Mouse (Mus musculus) heart, embryonic 12.5 days (tissue): ENCODE results near the gene Dab1. TPM values are rescaled to one million over a fixed set of nuclear protein-coding genes. Genes with fewer than 3 reads are reported as not detected.

Source experiments
- ATAC-seq: fragments of 200-750 bp; cut with Nextera tagmentation; 2 replicates; pipeline ENCODE4 v1.8.0; 2017; ENCODE audit warnings: moderate TSS enrichment, moderate library complexity; ENCODE audit not compliant: insufficient number of reproducible peaks, low FRiP score
- H3K27ac ChIP-seq: fragments of 300-500 bp; sonication (generic); 2 replicates; pipeline ENCODE4 v1.5.1; 2016; ENCODE audit warnings: mild to moderate bottlenecking, moderate library complexity; ENCODE audit not compliant: poor library complexity, severe bottlenecking
- H3K27me3 ChIP-seq: fragments of 300-500 bp; sonication (generic); replicated peaks from 2 replicates; pipeline ENCODE4 v1.6.1; 2016; ENCODE audit warnings: mild to moderate bottlenecking, moderate library complexity
- H3K36me3 ChIP-seq: fragments of 300-500 bp; sonication (generic); 2 replicates; pipeline ENCODE4 v1.6.1; 2016; ENCODE audit warnings: mild to moderate bottlenecking, moderate library complexity
- H3K4me1 ChIP-seq: fragments of 300-500 bp; sonication (generic); replicated peaks from 2 replicates; pipeline ENCODE4 v1.6.1; 2016; ENCODE audit warnings: mild to moderate bottlenecking
- H3K4me2 ChIP-seq: fragments of 300-500 bp; sonication (generic); 2 replicates; pipeline ENCODE4 v1.6.1; 2016; ENCODE audit warnings: mild to moderate bottlenecking, moderate library complexity
- H3K4me3 ChIP-seq: fragments of 300-500 bp; sonication (generic); 2 replicates; pipeline ENCODE4 v1.5.1; 2016; ENCODE audit warnings: mild to moderate bottlenecking
- H3K9ac ChIP-seq: fragments of 300-500 bp; sonication (generic); 2 replicates; pipeline ENCODE4 v1.6.1; 2016; ENCODE audit warnings: mild to moderate bottlenecking, moderate library complexity
- H3K9me3 ChIP-seq: fragments of 300-500 bp; sonication (generic); replicated peaks from 2 replicates; pipeline ENCODE4 v1.6.1; 2016; ENCODE audit warnings: mild to moderate bottlenecking, moderate library complexity
- WGBS: fragments of 180-500 bp; shearing (Covaris S2); methylation state at CpG from one replicate; pipeline ENCODE4 v1.1.7; 2016; 5-methylcytosine and 5-hydroxymethylcytosine counted together
- polyA plus RNA-seq: library from polyadenylated mRNA; unstranded; fragments of >200 nt; fragmentation: Nextera tagmentation; extraction: Ambion mirVana; gene quantifications from 2 replicates; pipeline ENCODE4 v1.2.1, GENCODE M21; 2016

The Dab1 gene
- polyA plus RNA-seq, 1 experiment from 2014 or later = 1.0 TPM

DNA sequence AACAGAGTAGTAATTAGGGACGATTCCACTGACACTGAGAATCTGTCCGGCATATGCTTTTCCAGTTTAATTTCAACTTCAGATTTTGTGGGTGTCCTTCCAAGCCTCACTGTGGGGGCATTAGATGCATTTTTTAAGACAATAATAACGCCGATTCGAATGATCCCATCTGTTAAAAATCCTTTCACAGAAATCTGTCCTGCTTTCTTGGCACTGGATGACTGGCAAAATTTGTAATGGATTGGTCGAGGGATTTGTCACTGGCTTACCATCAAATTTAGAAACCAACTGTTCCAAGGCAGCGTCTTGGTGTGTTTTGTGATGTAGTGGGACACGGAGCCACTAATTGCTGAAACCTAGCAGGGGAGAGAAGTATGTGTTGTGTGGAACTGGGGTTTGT, 638.6 kb downstream of the Dab1 start:
- Histone ChIP-seq H3K27me3 (no peaks in the 10 kb centered on the region), H3K4me2 (no peak overlapping the region), H3K4me3 (no peak overlapping the region), H3K27ac (no peak overlapping the region), H3K9ac (no peak overlapping the region), H3K36me3 (no peaks in the 10 kb centered on the region), H3K9me3 (no peaks in the 10 kb centered on the region), H3K4me1 (no peaks in the 10 kb centered on the region)
- ATAC-seq = no peak
- 85% methylated on average over 8 of the region's 8 CpGs for WGBS

GRCm38 (mm10) chr4:104269422-104270172, 650.4 kb downstream of the Dab1 start:
- no peak overlapping the region for H3K4me2 ChIP-seq
- no peaks in the 10 kb centered on the region for H3K4me1 ChIP-seq
- H3K36me3 ChIP-seq = no peaks in the 10 kb centered on the region
- no peaks in the 10 kb centered on the region for H3K9me3 ChIP-seq
- ATAC-seq = no peak
- no peak overlapping the region for H3K27ac ChIP-seq
- H3K4me3 ChIP-seq = no peak overlapping the region
- 76% methylated on average over 6 of the region's 6 CpGs for WGBS
- H3K9ac ChIP-seq = no peak overlapping the region
- no peaks in the 10 kb centered on the region for H3K27me3 ChIP-seq

GRCm38 (mm10) chr4:104270173-104270557, 651.0 kb downstream of the Dab1 start:
- no peak overlapping the region for H3K9ac ChIP-seq
- no peaks in the 10 kb centered on the region for H3K9me3 ChIP-seq
- H3K4me1 ChIP-seq = no peaks in the 10 kb centered on the region
- H3K27ac ChIP-seq = no peak overlapping the region
- H3K4me2 ChIP-seq = no peak overlapping the region
- 76% methylated on average over 5 of the region's 5 CpGs for WGBS
- no peaks in the 10 kb centered on the region for H3K27me3 ChIP-seq
- no peak overlapping the region for H3K4me3 ChIP-seq
- no peak for ATAC-seq
- no peaks in the 10 kb centered on the region for H3K36me3 ChIP-seq

DNA sequence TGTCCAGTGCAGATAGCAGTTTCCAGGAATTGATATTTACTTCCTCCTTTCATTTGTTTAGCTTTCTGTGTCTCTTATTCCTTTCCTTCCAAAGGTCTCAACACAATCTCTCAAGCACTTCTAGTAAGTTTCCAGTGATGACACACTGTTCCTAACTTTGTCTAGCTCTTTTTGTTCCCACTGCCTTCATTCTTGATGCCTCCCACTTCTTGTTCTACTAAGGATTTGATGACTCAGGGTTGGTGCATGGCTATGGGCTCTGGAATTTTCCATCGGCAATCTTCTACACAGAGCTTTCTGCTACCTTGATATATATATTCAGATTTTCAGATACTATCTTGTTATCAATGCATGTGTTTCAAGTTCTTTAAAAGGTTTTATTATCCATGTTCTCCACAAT, 656.1 kb downstream of the Dab1 start:
- Histone ChIP-seq H3K27me3 (no peaks in the 10 kb centered on the region), H3K4me3 (no peak overlapping the region), H3K9ac (no peak overlapping the region), H3K9me3 (no peaks in the 10 kb centered on the region), H3K27ac (no peak overlapping the region), H3K4me2 (no peak overlapping the region), H3K36me3 (no peaks in the 10 kb centered on the region), H3K4me1 (no peaks in the 10 kb centered on the region)
- ATAC-seq = no peak
- WGBS = 83% methylated on average over 1 of the region's 1 CpGs

DNA sequence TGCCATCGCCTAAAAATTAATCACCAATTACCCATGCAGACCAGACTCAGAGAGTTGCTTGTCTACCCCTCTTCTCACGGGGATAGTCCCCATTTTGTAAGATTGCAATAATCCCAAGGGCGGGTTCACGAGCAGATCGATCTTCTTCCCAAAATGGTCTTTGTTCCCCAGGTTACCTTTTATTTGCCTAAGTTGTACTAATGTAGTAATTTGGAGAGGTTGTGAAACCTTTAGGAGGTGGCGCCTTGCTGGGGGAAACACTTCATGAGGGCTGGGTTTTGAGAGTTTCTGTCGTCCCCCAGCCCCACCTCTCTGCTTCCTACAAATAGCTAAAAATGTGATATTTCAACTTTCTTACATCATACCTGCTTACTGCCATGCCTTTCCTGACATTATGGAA, 657.8 kb downstream of the Dab1 start:
- Histone ChIP-seq H3K4me3 (no peak overlapping the region), H3K4me2 (no peak overlapping the region), H3K9me3 (no peaks in the 10 kb centered on the region), H3K4me1 (no peaks in the 10 kb centered on the region), H3K27ac (no peak overlapping the region), H3K27me3 (no peaks in the 10 kb centered on the region), H3K36me3 (no peaks in the 10 kb centered on the region), H3K9ac (no peak overlapping the region)
- 78% methylated on average over 7 of the region's 7 CpGs for WGBS
- ATAC-seq = no peak

- Histone ChIP-seq H3K4me3 (no peak overlapping the region), H3K9me3 (no peaks in the 10 kb centered on the region), H3K27me3 (no peaks in the 10 kb centered on the region; the same call in 1 of the 2 replicates), H3K9ac (no peak overlapping the region), H3K4me1 (no peaks in the 10 kb centered on the region), H3K4me2 (no peak overlapping the region), H3K27ac (no peak overlapping the region), H3K36me3 (no peaks in the 10 kb centered on the region)
- WGBS = 48% methylated on average over 3 of the region's 3 CpGs
- ATAC-seq = no peak
Measured at GRCm38 (mm10) chr4:104281518-104281917, 662.4 kb downstream of the Dab1 start.

GRCm38 (mm10) chr4:104283906-104284305, 664.7 kb downstream of the Dab1 start:
- H3K4me3 ChIP-seq = no peak overlapping the region
- no peak overlapping the region for H3K27ac ChIP-seq
- no peaks in the 10 kb centered on the region for H3K36me3 ChIP-seq
- 84% methylated on average over 6 of the region's 6 CpGs for WGBS
- H3K9ac ChIP-seq = no peak overlapping the region
- no peaks in the 10 kb centered on the region; the same call in 1 of the 2 replicates for H3K27me3 ChIP-seq
- no peaks in the 10 kb centered on the region for H3K9me3 ChIP-seq
- no peak for ATAC-seq
- no peaks in the 10 kb centered on the region for H3K4me1 ChIP-seq
- H3K4me2 ChIP-seq = no peak overlapping the region

DNA sequence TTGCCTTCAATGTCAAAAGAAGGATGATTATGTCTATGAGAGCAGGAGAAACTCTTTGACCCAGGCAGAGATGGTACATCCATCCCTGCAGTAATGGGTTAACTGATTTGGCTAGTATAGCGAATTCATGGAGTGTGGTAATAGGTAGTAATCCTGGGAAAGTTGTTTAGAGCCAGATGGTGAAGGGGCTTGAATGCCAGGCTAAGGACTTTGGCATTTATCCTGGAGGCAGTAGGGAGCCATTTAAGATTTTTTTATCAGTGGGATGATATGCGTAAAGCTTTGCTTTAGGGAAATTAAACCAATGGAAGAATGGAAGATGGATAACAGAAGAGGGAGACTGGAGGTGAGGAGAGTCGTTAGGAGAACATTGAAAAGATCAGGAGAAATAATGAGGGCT, 669.2 kb downstream of the Dab1 start:
- Histone ChIP-seq H3K27ac (no peak overlapping the region), H3K4me2 (no peak overlapping the region), H3K4me3 (no peak overlapping the region), H3K9ac (no peak overlapping the region), H3K4me1 (no peaks in the 10 kb centered on the region), H3K36me3 (no peaks in the 10 kb centered on the region), H3K27me3 (no peaks in the 10 kb centered on the region; the same call in 1 of the 2 replicates), H3K9me3 (no peaks in the 10 kb centered on the region)
- no peak for ATAC-seq
- WGBS = 71% methylated on average over 3 of the region's 3 CpGs

- no peak overlapping the region for H3K4me2 ChIP-seq
- H3K4me1 ChIP-seq = no peaks in the 10 kb centered on the region
- 0 out of 2 replicates have a peak, but pooled peaks cover 4% of the 10 kb centered on the region for H3K27me3 ChIP-seq
- H3K9me3 ChIP-seq = no peaks in the 10 kb centered on the region
- H3K9ac ChIP-seq = no peak overlapping the region
- no peaks in the 10 kb centered on the region for H3K36me3 ChIP-seq
- no peak overlapping the region for H3K27ac ChIP-seq
- WGBS = 73% methylated on average over 3 of the region's 3 CpGs
- H3K4me3 ChIP-seq = no peak overlapping the region
- no peak for ATAC-seq
Measured at GRCm38 (mm10) chr4:104301764-104302163, 682.6 kb downstream of the Dab1 start.

- Histone ChIP-seq H3K36me3 (no peaks in the 10 kb centered on the region), H3K4me3 (no peak overlapping the region), H3K4me2 (no peak overlapping the region), H3K9ac (no peak overlapping the region), H3K27ac (no peak overlapping the region), H3K9me3 (no peaks in the 10 kb centered on the region), H3K4me1 (no peaks in the 10 kb centered on the region), H3K27me3 (0 out of 2 replicates have a peak, but pooled peaks cover 4% of the 10 kb centered on the region)
- 73% methylated on average over 10 of the region's 10 CpGs for WGBS
- ATAC-seq = no peak
Measured at GRCm38 (mm10) chr4:104302996-104303652, 684.0 kb downstream of the Dab1 start.

DNA sequence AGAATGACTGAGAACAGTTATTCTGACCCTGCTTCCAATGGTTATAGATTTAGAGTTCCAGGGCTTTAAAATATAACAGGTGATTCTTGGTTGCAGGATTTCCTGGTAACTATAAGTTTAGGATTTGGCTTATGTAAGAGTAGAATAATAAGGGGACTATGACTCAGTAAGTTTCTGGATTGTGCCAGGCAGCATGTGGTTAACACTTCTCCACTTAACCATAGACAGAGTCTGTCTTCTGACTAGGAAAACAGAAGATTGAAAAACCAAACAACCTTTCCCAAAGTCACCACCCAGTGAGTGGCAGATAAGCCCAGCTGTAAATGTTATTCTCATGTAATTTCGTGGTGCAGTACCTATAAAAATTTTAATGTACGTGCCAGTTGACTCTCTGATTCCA, 688.6 kb downstream of the Dab1 start:
- H3K27ac ChIP-seq = no peak overlapping the region
- H3K36me3 ChIP-seq = no peaks in the 10 kb centered on the region
- no peaks in the 10 kb centered on the region for H3K9me3 ChIP-seq
- no peak overlapping the region for H3K4me3 ChIP-seq
- WGBS = 69% methylated on average over 2 of the region's 2 CpGs
- no peak overlapping the region for H3K9ac ChIP-seq
- H3K27me3 ChIP-seq = 0 out of 2 replicates have a peak, but pooled peaks cover 4% of the 10 kb centered on the region
- H3K4me2 ChIP-seq = no peak overlapping the region
- no peak for ATAC-seq
- no peaks in the 10 kb centered on the region for H3K4me1 ChIP-seq
